Comparison of ENCODE assay signal across 28 mouse cellular contexts in genomic region chr17:15329740-15330318, GRCm38 (mm10). TPM values are rescaled to one million over a fixed set of nuclear protein-coding genes. Genes with fewer than 3 reads are reported as not detected.
DNase-seq lines count a peak whose midpoint lies in the region; ATAC-seq and TF ChIP-seq lines count a peak whose summit lies in the region.
"Had no signal": no experiment of that assay in that cellular context is flagged by ENCODE, and none has a peak within 500 bp of the region (broad histone marks: within the 10 kb centered on the region; RNA-seq: fewer than 3 reads in every experiment).

No protein-coding gene starts in this region.

- no peaks in the 10 kb centered on the region for H3K36me3 ChIP-seq in limb, embryonic 12.5 days
- H3K36me3 ChIP-seq in limb, embryonic 10.5 days, result no peaks in the 10 kb centered on the region
- H3K36me3 ChIP-seq in limb, embryonic 14.5 days (ENCODE audit: control insufficient read depth, insufficient read depth, low read length), result no peaks in the 10 kb centered on the region
- H3K36me3 ChIP-seq in myocyte (ENCODE audit: control insufficient read depth, insufficient read depth), result no peaks in the 10 kb centered on the region
- H3K36me3 ChIP-seq in midbrain, embryonic 11.5 days (ENCODE audit: control insufficient read depth, insufficient read depth, low read length), result no peaks in the 10 kb centered on the region
- H3K36me3 ChIP-seq: embryonic facial prominence, embryonic 13.5 days; G1E had no signal

- ATAC-seq in limb, embryonic 12.5 days (ENCODE audit: insufficient number of reproducible peaks, insufficient read depth, low FRiP score, low TSS enrichment, low read depth), result peak; percentile 52; the same call in 1 of the 2 replicates
- ATAC-seq in limb, embryonic 14.5 days (ENCODE audit: low FRiP score, low read depth), result peak; percentile 71
- no peak for ATAC-seq in midbrain, embryonic 11.5 days (ENCODE audit: low FRiP score)
- ATAC-seq: forebrain, embryonic 14.5 days; forebrain, postnatal 0 days; hindbrain, postnatal 0 days; inflammation-experienced regulatory T-cells, adult 6 months; Patski had no signal

- H3K9me3 ChIP-seq in limb, embryonic 12.5 days, result no peaks in the 10 kb centered on the region
- H3K9me3 ChIP-seq in limb, embryonic 10.5 days (replicated peaks), result no peaks in the 10 kb centered on the region
- H3K9me3 ChIP-seq in limb, embryonic 14.5 days (ENCODE audit: control insufficient read depth, low read length), result no peaks in the 10 kb centered on the region
- H3K9me3 ChIP-seq in midbrain, embryonic 11.5 days (ENCODE audit: control insufficient read depth, low read length), result no peaks in the 10 kb centered on the region
- H3K9me3 ChIP-seq: embryonic facial prominence, embryonic 13.5 days; G1E had no signal

- H3K4me2 ChIP-seq in limb, embryonic 12.5 days, result no peak overlapping the region
- H3K4me2 ChIP-seq in limb, embryonic 14.5 days (replicated peaks; ENCODE audit: low read depth, low read length, severe bottlenecking), result no peak overlapping the region
- H3K4me2 ChIP-seq in myocyte (ENCODE audit: low read depth), result peak overlapping the region; percentile 12
- no peak overlapping the region for H3K4me2 ChIP-seq in midbrain, embryonic 11.5 days
- H3K4me2 ChIP-seq: embryonic facial prominence, embryonic 13.5 days; heart, embryonic 11.5 days; hindbrain, embryonic 14.5 days had no signal

- H3K4me3 ChIP-seq in limb, embryonic 12.5 days (replicated peaks), result no peak overlapping the region
- no peak overlapping the region for H3K4me3 ChIP-seq in limb, embryonic 10.5 days
- no peak overlapping the region for H3K4me3 ChIP-seq in limb, embryonic 14.5 days (replicated peaks; ENCODE audit: low read length)
- no peak overlapping the region for H3K4me3 ChIP-seq in myocyte
- no peak overlapping the region for H3K4me3 ChIP-seq in midbrain, embryonic 11.5 days (ENCODE audit: low read depth, low read length)
- H3K4me3 ChIP-seq: embryonic facial prominence, embryonic 13.5 days; gastrocnemius, adult 2 months had no signal

- H3K27ac ChIP-seq in limb, embryonic 12.5 days, result no peak overlapping the region
- no peak overlapping the region for H3K27ac ChIP-seq in limb, embryonic 10.5 days
- no peak overlapping the region for H3K27ac ChIP-seq in limb, embryonic 14.5 days (replicated peaks; ENCODE audit: low read depth, low read length)
- no peak overlapping the region for H3K27ac ChIP-seq in midbrain, embryonic 11.5 days (ENCODE audit: low read depth, low read length)
- H3K27ac ChIP-seq: embryonic facial prominence, embryonic 13.5 days; gastrocnemius, adult 2 months; hindbrain, embryonic 14.5 days; hindbrain, postnatal 0 days had no signal

- H3K79me2 ChIP-seq in myocyte (ENCODE audit: control insufficient read depth, insufficient read depth), result no peaks in the 10 kb centered on the region

- no peak for TF ChIP-seq POLR2A in limb, embryonic 14.5 days (IDR thresholded peaks at IDR 0.05; ENCODE audit: borderline replicate concordance, extremely low read depth, insufficient read depth, insufficient read length)
- TF ChIP-seq POLR2A in myocyte (IDR thresholded peaks at IDR 0.05; ENCODE audit: insufficient read length, low read depth), result no peak

- no peaks in the 10 kb centered on the region for H3K4me1 ChIP-seq in limb, embryonic 12.5 days (replicated peaks)
- H3K4me1 ChIP-seq in limb, embryonic 10.5 days, result no peaks in the 10 kb centered on the region
- no peaks in the 10 kb centered on the region for H3K4me1 ChIP-seq in limb, embryonic 14.5 days (ENCODE audit: control insufficient read depth, insufficient read depth, low read length)
- H3K4me1 ChIP-seq in midbrain, embryonic 11.5 days (ENCODE audit: control insufficient read depth, insufficient read depth, low read length), result no peaks in the 10 kb centered on the region
- H3K4me1 ChIP-seq: embryonic facial prominence, embryonic 13.5 days had no signal

- 76% methylated on average over 10 of the region's 10 CpGs for WGBS in limb, embryonic 12.5 days
- WGBS in limb, embryonic 10.5 days, result 79% methylated on average over 10 of the region's 10 CpGs
- WGBS in limb, embryonic 14.5 days, result 72% methylated on average over 10 of the region's 10 CpGs
- WGBS in midbrain, embryonic 11.5 days, result 81% methylated on average over 10 of the region's 10 CpGs

- peak; percentile 10 for DNase-seq in embryo, embryonic 10 days (ENCODE audit: low spot score)
- no peak for DNase-seq in embryo, embryonic 9.5 days (ENCODE audit: extremely low spot score)
- no peak for DNase-seq in limb, embryonic 10.5 days (ENCODE audit: low spot score)
- peak; percentile 10 for DNase-seq in limb, embryonic 14.5 days (ENCODE audit: low spot score)
- DNase-seq in liver, result no peak
- no peak for DNase-seq in midbrain, embryonic 11.5 days (ENCODE audit: low spot score, missing footprints)
- DNase-seq: adrenal gland, adult 2 months; adrenal gland, postnatal 14 days; cerebellum, adult 11 months; cerebellum, adult 2 months; cerebellum, adult 9-11 months; cerebellum, postnatal 25 days; embryo, embryonic 11 days; forebrain, postnatal 0 days; gastrocnemius, adult 2 months; gastrocnemius, postnatal 14 days; heart, adult 11 months; heart, postnatal 4 days had no signal

- H3K27me3 ChIP-seq in limb, embryonic 12.5 days, result no peaks in the 10 kb centered on the region
- H3K27me3 ChIP-seq in limb, embryonic 10.5 days (ENCODE audit: low read depth, poor library complexity, severe bottlenecking), result no peaks in the 10 kb centered on the region
- H3K27me3 ChIP-seq in limb, embryonic 14.5 days (ENCODE audit: control insufficient read depth, insufficient read depth, low read length), result no peaks in the 10 kb centered on the region
- peaks cover 7% of the 10 kb centered on the region for H3K27me3 ChIP-seq in myocyte (ENCODE audit: control insufficient read depth, insufficient read depth, insufficient read length)
- H3K27me3 ChIP-seq in midbrain, embryonic 11.5 days (ENCODE audit: control insufficient read depth, insufficient read depth, low read length), result no peaks in the 10 kb centered on the region
- H3K27me3 ChIP-seq: embryonic facial prominence, embryonic 13.5 days; Patski had no signal

- no peak overlapping the region for H3K9ac ChIP-seq in limb, embryonic 12.5 days (replicated peaks)
- no peak overlapping the region for H3K9ac ChIP-seq in limb, embryonic 14.5 days (ENCODE audit: low read depth, low read length, severe bottlenecking)
- H3K9ac ChIP-seq in midbrain, embryonic 11.5 days (ENCODE audit: low read length), result no peak overlapping the region
- H3K9ac ChIP-seq: embryonic facial prominence, embryonic 13.5 days; forebrain, postnatal 0 days; hindbrain, embryonic 14.5 days had no signal

- H3ac ChIP-seq in myocyte (ENCODE audit: control insufficient read depth, insufficient read length), result no peak overlapping the region

TF ChIP-seq in myocyte, 11 proteins besides CTCF, POLR2A, EP300 and RAD21:
- TF ChIP-seq MYOG (IDR thresholded peaks at IDR 0.05; ENCODE audit: control insufficient read depth in 1 of 3, insufficient read depth in 1 of 3, insufficient read length in 2 of 3, low read depth in 2 of 3) (peak; percentile 3 to 73 (median 66)), E2F4 (IDR thresholded peaks at IDR 0.05; ENCODE audit: insufficient read depth) (no peak), USF1 (IDR thresholded peaks at IDR 0.05; ENCODE audit: low read depth) (peak; percentile 6), MYOD1 (IDR thresholded peaks at IDR 0.05; ENCODE audit: control insufficient read depth in 1 of 3, insufficient read length in 2 of 3, low read depth in 2 of 3) (peak in 2 of 3 experiments; percentile 37 to 60)

RNA-seq across cellular contexts. Expression of gene Dll1, which starts 46.8 kb away (rescaled TPM):
- 6.7 and 7.1 TPM in 2 replicates for polyA plus RNA-seq in limb, embryonic 12.5 days (2016; fragmentation: Nextera tagmentation; extraction: Ambion mirVana)
- polyA plus RNA-seq in limb, embryonic 10.5 days (2016; fragmentation: Nextera tagmentation; extraction: Ambion mirVana), result 1.8 and 3.0 TPM in 2 replicates
- polyA plus RNA-seq in limb, embryonic 14.5 days (2012; rRNA removed), result 10.1 and 10.8 TPM in 2 replicates
- 6.5 and 7.3 TPM in 2 replicates for polyA plus RNA-seq in limb, embryonic 14.5 days (2014; fragmentation: Nextera tagmentation; extraction: Ambion mirVana)
- 13.3 TPM for polyA plus RNA-seq in myocyte (2012; fragmentation: generic; extraction: Trizol)
- polyA plus RNA-seq in midbrain, embryonic 11.5 days (2014; fragmentation: Nextera tagmentation; extraction: Ambion mirVana), result 61.4 and 68.6 TPM in 2 replicates
- polyA plus RNA-seq: G1E had no signal

Comparison
In these comparisons a context has a peak if more than half of its experiments do, and no peak if none do; other contexts are left out.
1. DNase-seq: peak in embryo, embryonic 10 days (single experiment) and limb, embryonic 14.5 days (single experiment); none in embryo, embryonic 9.5 days (single experiment), limb, embryonic 10.5 days (single experiment), liver (single experiment) and midbrain, embryonic 11.5 days (single experiment).